Mouse (Mus musculus): Measurements from ENCODE around the gene Clec4n.

DNA sequence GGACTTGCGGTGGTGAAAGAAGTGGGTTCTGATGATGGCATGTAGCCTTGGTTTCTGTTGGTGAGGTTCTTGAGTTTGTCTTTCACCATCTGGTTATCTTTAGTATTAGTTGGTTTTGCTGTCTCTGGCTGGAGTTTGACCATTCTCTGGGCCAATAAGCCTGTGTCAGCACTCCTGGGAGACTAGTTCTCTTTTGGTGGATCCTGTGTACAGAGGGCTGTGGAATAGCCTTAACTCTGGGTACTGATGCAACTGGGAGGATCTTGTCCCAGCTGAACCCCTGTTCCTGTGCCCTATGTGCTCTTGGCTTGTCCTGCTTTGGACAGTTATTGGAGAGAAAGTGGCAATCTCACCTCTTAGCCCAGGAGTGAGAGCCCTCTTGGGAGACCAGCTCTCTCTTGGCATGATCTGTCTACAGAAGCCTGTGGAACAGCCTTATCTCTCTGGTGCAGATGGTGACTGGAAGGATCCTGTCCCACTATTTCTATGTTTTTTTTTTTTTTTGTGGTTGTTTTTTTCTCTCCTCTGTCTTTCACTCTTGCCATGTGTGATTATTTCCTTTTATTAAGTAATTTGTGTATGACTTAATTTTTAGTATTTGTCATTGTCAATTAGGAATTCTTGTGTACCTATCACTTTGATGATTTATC, 63.2 kb downstream of the Clec4n start:
- TF ChIP-seq MAZ (IDR thresholded peaks at IDR 0.05; ENCODE audit: low read depth, low read length), result no peak
- no peak for TF ChIP-seq EP300 (IDR thresholded peaks at IDR 0.05; ENCODE audit: low read length)
- TF ChIP-seq CHD1 (IDR thresholded peaks at IDR 0.05; ENCODE audit: low read depth, low read length), result no peak
